Mouse (Mus musculus): ENCODE measurements around the gene Ivd. TPM values are rescaled to one million over a fixed set of nuclear protein-coding genes. Genes with fewer than 3 reads are reported as not detected.

Ivd gene
- total RNA-seq, 2 experiments from 2014 or later, result 12.9 to 28.0 TPM

DNA sequence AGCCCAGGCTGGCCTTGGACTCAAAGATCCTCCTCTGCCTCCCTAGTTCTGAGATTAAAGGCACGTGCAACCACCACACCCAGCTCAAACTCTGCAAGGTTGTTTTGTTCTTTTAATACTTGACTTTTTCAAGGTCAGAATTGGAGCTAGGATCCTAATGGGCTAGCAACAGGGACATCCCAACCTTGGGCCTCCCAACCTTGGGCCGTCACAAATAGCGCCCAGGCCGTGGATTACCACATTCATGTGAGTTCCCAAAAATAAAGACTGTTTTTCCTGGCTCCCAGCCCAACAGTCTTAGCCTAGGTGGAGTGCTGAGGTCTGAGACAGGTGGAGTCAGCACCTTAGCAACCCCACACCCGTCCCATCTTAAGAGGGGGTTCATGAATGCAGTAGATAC is 20.2 kb downstream of the Ivd start:
- ATAC-seq (ENCODE audit: poor library complexity, severe bottlenecking), result no peak

GRCm38 (mm10) chr2:118882840-118883679 is 21.3 kb downstream of the Ivd start:
- peak; percentile 96 for ATAC-seq (ENCODE audit: poor library complexity, severe bottlenecking)

DNA sequence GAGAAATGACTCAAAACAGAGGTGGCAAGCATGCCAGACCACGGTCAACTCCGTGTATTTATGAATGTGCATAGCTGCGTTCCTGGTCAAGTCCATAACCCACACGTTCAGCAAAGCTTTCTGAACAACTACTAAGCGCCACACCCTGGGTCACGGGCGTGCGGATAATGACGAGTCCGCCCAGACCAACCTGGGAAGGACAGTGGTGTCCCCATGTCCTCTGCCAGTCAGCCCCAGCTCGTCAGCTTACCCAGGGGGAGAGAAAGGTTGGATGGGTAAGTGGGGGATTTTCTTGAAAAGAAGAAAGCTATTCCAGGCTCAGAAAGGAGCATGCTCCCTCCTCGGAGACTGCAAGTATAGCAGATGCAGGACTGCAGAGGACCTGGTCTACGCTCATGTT is 25.7 kb downstream of the Ivd start:
- ATAC-seq (ENCODE audit: poor library complexity, severe bottlenecking), result no peak

GRCm38 (mm10) chr2:118887845-118888548 is 26.2 kb downstream of the Ivd start:
- ATAC-seq (ENCODE audit: poor library complexity, severe bottlenecking), result no peak

- ATAC-seq (ENCODE audit: poor library complexity, severe bottlenecking), result no peak
Measured at GRCm38 (mm10) chr2:118891173-118891572, 29.4 kb downstream of the Ivd start.

DNA sequence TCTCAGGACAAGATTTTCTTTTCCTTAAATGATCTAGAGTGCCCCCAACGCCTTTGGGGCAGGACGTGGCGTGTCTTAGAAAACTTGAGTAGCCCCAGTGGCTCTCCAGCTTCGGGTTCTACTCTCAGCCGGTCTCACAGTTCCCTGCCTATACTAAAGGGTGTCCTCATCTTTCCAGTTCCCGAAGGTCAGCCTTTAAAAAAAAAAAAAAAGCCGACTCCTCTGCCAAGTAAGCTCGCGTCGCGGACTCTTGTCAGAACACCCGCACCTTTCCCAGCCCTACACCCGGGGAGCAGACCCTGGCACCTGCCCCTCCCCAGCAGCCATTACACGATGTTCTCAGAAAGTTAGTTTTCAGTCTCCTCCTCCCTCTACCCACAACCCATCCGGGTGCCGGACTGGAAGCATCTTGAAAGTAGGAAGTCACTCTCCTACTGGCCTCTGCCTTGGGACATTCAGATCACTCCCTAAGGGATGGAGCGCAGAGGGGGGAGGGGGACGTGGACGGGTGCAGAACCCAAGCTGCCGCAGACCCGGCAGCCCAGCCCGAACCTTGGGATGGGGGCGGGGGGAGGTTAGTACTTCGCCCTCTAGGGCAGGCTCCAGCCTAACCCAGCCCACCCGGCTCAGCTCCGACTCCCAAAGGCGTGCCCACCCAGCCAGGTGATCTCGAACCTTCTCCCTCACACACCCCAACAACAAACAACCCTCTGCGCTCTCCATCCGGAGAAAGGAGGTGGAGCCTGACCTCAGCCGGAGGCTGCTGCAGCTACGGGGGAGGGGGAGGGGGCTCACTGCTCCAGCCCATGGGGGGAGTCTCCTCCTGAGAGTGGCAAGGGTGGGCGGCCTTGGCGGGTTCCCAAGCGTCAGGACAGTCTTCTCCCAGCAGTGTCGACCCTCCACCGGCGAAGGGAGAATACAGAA is 34.5 kb downstream of the Ivd start:
- peak; percentile 15; the same call in 1 of the 2 replicates for ATAC-seq (ENCODE audit: poor library complexity, severe bottlenecking)

DNA sequence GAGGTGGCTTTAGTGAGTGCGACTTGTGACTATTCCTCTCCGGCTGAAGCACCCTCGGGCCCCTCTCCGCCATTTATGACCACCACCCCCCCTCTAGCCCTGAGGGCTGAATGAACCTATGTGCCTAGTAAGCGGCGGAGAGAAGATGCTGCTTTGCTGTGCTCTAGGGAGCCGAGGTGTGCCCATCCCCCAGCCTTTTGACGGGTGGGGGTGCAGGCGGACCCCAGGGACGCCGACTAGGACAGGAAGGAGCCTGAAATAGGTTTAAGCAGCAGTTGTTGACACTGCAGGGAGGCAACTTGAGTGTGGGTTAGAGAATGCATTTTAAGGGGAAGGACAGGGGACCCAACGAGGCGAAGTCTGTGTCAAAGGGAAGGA is 35.1 kb downstream of the Ivd start:
- ATAC-seq (ENCODE audit: poor library complexity, severe bottlenecking), result no peak

DNA sequence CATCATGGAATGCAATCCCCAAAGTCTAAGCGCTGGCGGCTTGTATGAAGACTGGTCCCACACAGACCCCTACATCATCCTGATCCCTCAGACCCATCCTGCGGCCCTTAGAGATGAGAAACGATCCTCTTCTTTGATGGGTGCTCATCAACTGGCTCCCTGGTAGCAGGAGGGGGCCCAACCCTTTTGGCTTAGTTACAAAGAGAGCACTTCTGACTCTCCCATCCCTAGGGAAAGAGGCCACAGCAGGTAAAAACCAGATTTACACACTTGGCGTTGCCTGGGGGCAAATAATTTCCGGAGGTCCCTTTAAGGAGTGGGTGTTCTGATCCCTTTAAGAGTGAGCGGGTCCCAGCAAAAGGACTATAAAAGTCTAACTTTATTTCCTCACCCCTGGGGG is 35.6 kb downstream of the Ivd start:
- ATAC-seq (ENCODE audit: poor library complexity, severe bottlenecking), result no peak

- no peak for ATAC-seq (ENCODE audit: poor library complexity, severe bottlenecking)
Measured at GRCm38 (mm10) chr2:118897808-118898207, 36.1 kb downstream of the Ivd start.

DNA sequence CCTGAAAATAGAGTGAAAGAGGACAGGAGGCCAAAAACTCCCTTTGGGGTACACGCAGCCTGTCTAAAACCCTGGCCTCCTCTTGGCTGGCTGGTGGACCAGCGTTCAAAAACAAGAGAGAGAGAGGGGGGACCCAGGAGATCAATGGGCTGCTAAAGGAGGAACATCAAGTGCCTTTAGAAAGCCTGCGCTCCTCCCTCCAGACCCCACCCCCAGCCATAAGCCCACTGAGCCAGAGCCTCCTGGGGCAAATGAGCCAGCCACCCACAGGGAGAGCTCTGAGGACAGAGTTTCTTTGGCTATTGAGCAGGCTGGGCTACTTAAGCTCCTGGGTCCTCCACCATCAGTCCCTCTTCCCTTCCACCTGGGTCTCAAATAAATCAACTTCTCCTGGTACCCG is 37.0 kb downstream of the Ivd start:
- ATAC-seq (ENCODE audit: poor library complexity, severe bottlenecking), result no peak

DNA sequence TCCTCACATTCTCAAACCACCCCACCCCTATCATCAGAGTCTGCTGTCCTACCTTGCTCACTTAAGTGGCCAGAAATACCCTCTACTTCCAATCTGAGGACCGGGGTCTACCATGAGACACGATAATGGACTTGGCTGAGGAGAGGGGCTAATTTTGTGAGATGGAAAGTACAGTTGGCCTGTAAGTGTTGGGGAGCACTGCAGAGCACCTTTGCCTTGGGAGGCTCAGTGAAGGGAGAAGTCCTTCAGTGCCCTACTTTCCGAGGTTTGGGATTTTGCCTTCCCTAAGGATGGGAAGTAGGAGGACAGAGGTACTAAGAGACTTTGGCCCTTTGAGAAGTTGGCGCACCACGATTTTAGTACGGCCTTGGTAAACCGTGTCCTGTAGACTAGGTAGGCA is 37.6 kb downstream of the Ivd start:
- no peak for ATAC-seq (ENCODE audit: poor library complexity, severe bottlenecking)

DNA sequence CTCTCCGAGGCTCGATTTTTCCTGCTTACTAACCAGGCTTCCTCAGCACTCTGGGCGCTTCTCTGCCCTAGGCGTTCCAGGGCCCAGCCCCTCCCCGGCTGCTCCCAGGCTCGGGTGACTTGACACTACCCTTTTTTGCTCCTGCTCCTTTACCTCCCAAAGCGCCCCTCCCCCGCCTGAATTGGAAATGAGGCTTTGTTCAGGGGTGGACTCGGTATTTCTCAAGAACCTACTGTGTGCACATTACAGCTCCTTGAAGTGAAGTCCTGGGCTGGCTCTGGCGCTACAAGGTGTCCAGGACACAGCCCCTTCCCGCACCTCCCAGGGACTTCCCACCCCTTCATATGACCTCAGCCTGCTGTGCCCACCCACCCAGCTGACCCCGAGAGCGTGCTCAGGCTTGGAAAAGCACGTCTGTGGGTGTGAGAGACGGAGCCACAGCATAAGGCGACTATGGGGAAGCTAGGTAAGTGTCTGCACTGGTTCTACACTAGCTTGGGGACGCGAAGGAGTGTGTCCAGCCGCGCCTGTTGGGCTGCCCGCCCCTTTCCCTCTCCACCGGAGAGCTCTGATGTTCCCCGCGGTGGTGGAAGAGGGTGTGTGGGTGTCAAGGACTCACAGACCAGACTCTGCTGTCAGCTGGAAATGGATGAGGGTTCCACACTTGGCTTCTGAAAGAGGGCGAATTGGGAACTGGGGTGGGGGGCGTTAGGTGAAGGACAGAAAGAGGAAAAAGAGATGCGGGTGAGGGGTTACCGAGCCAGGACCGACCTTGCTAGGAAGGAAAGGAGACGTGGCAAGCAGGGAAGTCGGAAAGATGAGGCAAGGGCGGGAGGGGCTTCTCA is 38.4 kb downstream of the Ivd start, which contains the start of gene Bahd1:
Gene Bahd1 (plus strand): TSS at position 397 of the 845 bp plus-strand sequence.
- peak; percentile 16; the same call in 1 of the 2 replicates for ATAC-seq (ENCODE audit: poor library complexity, severe bottlenecking)

DNA sequence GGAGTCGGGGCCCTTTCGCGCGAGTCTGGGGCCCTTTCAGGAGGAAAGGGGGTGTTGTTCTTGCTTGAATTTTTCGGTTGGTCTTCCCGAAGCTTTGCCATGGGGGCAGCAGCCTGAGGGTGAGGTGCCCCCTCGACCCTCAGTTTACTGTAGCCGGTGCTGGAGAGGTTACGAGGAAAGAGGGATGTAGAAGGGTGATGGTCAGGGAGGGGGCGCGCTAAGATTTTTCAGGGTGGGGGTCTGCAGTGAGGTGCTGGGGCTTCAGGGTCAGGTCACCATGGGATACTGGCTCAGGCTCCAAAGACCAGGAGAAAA is 39.0 kb downstream of the Ivd start:
- ATAC-seq (ENCODE audit: poor library complexity, severe bottlenecking), result no peak

GRCm38 (mm10) chr2:118901175-118902031 is 39.6 kb downstream of the Ivd start:
- peak; percentile 82 for ATAC-seq (ENCODE audit: poor library complexity, severe bottlenecking)

GRCm38 (mm10) chr2:118902051-118903025 is 40.6 kb downstream of the Ivd start:
- no peak for ATAC-seq (ENCODE audit: poor library complexity, severe bottlenecking)

GRCm38 (mm10) chr2:118903333-118903741 is 41.6 kb downstream of the Ivd start:
- ATAC-seq (ENCODE audit: poor library complexity, severe bottlenecking), result no peak

- peak; percentile 21; the same call in 1 of the 2 replicates for ATAC-seq (ENCODE audit: poor library complexity, severe bottlenecking)
Measured at GRCm38 (mm10) chr2:118905433-118906117, 43.8 kb downstream of the Ivd start.

- ATAC-seq (ENCODE audit: poor library complexity, severe bottlenecking), result no peak
Measured at GRCm38 (mm10) chr2:118906118-118906492, 44.4 kb downstream of the Ivd start.

Measured in megakaryocyte, adult 5-6 weeks (primary cell).